Mouse (Mus musculus): Measurements from ENCODE around the gene Arl15. TPM values are rescaled to one million over a fixed set of nuclear protein-coding genes. Genes with fewer than 3 reads are reported as not detected.

Gene Arl15
- total and polyA plus RNA-seq, 2 experiments from 2014 or later: 13.6 to 32.6 TPM

GRCm38 (mm10) chr13:114055686-114056085 lies 261.4 kb downstream of the Arl15 start:
- no peaks in the 10 kb centered on the region for H3K27me3 ChIP-seq (ENCODE audit: insufficient read depth, low read length)
- H3K4me1 ChIP-seq (ENCODE audit: insufficient read depth, low read length): no peaks in the 10 kb centered on the region
- peak; percentile 58 for DNase-seq (ENCODE audit: low spot score)
- no peak overlapping the region for H3K4me3 ChIP-seq (ENCODE audit: low read length)
- H3K9ac ChIP-seq (replicated peaks; ENCODE audit: low read length): no peak overlapping the region
- H3K4me2 ChIP-seq (ENCODE audit: low read depth, low read length): no peak overlapping the region
- H3K9me3 ChIP-seq (ENCODE audit: low read length): no peaks in the 10 kb centered on the region
- TF ChIP-seq CTCF (IDR thresholded peaks at IDR 0.05; ENCODE audit: low read depth): no peak
- no peaks in the 10 kb centered on the region for H3K36me3 ChIP-seq (ENCODE audit: insufficient read depth, low read length)
- H3K27ac ChIP-seq: no peak overlapping the region
- ATAC-seq: peak; percentile 84
- WGBS: 40% methylated on average over 9 of the region's 9 CpGs

GRCm38 (mm10) chr13:114060258-114060657 lies 266.0 kb downstream of the Arl15 start:
- Histone ChIP-seq H3K27ac (no peak overlapping the region), H3K9ac (replicated peaks; ENCODE audit: low read length) (no peak overlapping the region), H3K27me3 (ENCODE audit: insufficient read depth, low read length) (no peaks in the 10 kb centered on the region), H3K4me1 (ENCODE audit: insufficient read depth, low read length) (no peaks in the 10 kb centered on the region), H3K4me3 (ENCODE audit: low read length) (no peak overlapping the region), H3K4me2 (ENCODE audit: low read depth, low read length) (no peak overlapping the region), H3K36me3 (ENCODE audit: insufficient read depth, low read length) (no peaks in the 10 kb centered on the region), H3K9me3 (ENCODE audit: low read length) (no peaks in the 10 kb centered on the region)
- DNase-seq (ENCODE audit: low spot score) (no peak), ATAC-seq (no peak)
- WGBS: 78% methylated on average over 6 of the region's 6 CpGs
- no peak for TF ChIP-seq CTCF (IDR thresholded peaks at IDR 0.05; ENCODE audit: low read depth)

DNA sequence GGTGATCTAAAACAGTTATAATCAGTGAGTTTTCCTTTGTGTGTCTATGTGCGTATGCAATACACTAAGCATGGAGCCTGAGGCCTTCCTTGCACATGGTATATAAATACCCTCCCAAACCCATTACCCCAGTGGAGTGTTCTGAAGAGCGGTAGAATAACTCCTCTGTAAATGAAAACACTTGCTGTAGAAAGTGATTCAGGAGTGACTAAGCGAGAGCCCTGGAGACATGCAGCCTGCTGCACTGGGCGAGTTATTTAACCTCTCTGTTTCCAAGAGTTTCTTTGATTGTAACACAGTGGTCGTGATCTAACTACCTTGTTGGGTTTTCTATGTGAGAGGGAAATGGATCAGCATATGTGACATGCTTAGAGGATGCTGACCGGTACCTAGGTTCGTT lies 266.9 kb downstream of the Arl15 start:
- H3K9me3 ChIP-seq (ENCODE audit: low read length): no peaks in the 10 kb centered on the region
- H3K4me1 ChIP-seq (ENCODE audit: insufficient read depth, low read length): no peaks in the 10 kb centered on the region
- WGBS: 92% methylated on average over 7 of the region's 7 CpGs
- DNase-seq (ENCODE audit: low spot score) (no peak), ATAC-seq (no peak)
- no peaks in the 10 kb centered on the region for H3K36me3 ChIP-seq (ENCODE audit: insufficient read depth, low read length)
- no peak overlapping the region for H3K9ac ChIP-seq (replicated peaks; ENCODE audit: low read length)
- no peak for TF ChIP-seq CTCF (IDR thresholded peaks at IDR 0.05; ENCODE audit: low read depth)
- H3K27me3 ChIP-seq (ENCODE audit: insufficient read depth, low read length): no peaks in the 10 kb centered on the region
- H3K4me3 ChIP-seq (ENCODE audit: low read length): no peak overlapping the region
- H3K27ac ChIP-seq: no peak overlapping the region
- H3K4me2 ChIP-seq (ENCODE audit: low read depth, low read length): no peak overlapping the region

- WGBS: 85% methylated on average over 9 of the region's 9 CpGs
- H3K36me3 ChIP-seq (ENCODE audit: insufficient read depth, low read length): no peaks in the 10 kb centered on the region
- H3K27ac ChIP-seq: no peak overlapping the region
- no peak for TF ChIP-seq CTCF (IDR thresholded peaks at IDR 0.05; ENCODE audit: low read depth)
- H3K27me3 ChIP-seq (ENCODE audit: insufficient read depth, low read length): no peaks in the 10 kb centered on the region
- H3K9me3 ChIP-seq (ENCODE audit: low read length): no peaks in the 10 kb centered on the region
- H3K4me1 ChIP-seq (ENCODE audit: insufficient read depth, low read length): no peaks in the 10 kb centered on the region
- H3K4me2 ChIP-seq (ENCODE audit: low read depth, low read length): no peak overlapping the region
- no peak overlapping the region for H3K9ac ChIP-seq (replicated peaks; ENCODE audit: low read length)
- no peak overlapping the region for H3K4me3 ChIP-seq (ENCODE audit: low read length)
- no peak for DNase-seq (ENCODE audit: low spot score)
- ATAC-seq: no peak
These were observed 269.8 kb downstream of the Arl15 start for GRCm38 (mm10) chr13:114064069-114064468.

DNA sequence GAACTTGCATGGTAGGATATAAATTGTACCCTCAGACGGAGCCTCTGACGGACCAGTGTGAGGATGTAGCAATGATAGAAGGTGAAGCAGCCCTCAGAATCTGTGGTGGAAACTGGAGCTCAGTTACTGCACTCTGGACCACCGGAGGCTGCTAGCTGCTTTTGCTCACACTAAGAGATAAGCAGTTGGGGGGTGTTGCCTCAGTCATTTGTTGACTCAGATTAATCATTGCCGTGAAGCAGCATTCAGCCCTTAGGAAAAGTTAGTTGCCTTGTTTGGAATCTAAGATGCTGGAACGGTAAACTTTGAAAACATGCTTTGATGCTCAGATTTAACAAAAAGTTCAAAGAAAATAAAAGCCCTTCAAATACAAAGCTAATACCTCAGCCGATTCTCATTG lies 270.7 kb downstream of the Arl15 start:
- H3K9me3 ChIP-seq (ENCODE audit: low read length): no peaks in the 10 kb centered on the region
- no peak overlapping the region for H3K27ac ChIP-seq
- TF ChIP-seq CTCF (IDR thresholded peaks at IDR 0.05; ENCODE audit: low read depth): no peak
- ATAC-seq (no peak), DNase-seq (ENCODE audit: low spot score) (no peak)
- H3K4me2 ChIP-seq (ENCODE audit: low read depth, low read length): no peak overlapping the region
- H3K4me3 ChIP-seq (ENCODE audit: low read length): no peak overlapping the region
- H3K27me3 ChIP-seq (ENCODE audit: insufficient read depth, low read length): no peaks in the 10 kb centered on the region
- no peaks in the 10 kb centered on the region for H3K4me1 ChIP-seq (ENCODE audit: insufficient read depth, low read length)
- H3K36me3 ChIP-seq (ENCODE audit: insufficient read depth, low read length): no peaks in the 10 kb centered on the region
- H3K9ac ChIP-seq (replicated peaks; ENCODE audit: low read length): no peak overlapping the region
- 66% methylated on average over 6 of the region's 6 CpGs for WGBS

DNA sequence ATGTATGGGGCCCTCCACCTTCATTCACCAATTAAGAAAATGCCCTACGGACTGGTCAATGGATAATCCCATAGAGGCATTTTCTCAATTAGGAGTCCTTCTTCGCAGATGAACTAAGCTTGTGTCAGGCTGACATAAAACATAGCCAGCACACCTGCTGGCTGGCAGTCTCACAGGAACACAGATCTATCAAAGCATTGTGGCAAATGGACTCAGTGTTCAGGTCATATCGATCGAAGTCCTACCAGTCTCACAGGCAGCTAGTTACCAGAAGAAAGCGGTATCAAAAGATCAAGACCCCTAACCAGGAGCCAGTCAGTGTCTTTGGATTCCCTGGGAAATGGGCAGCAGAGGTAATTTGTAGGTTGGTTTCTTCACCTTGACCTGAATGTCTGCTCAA lies 274.1 kb downstream of the Arl15 start:
- Histone ChIP-seq H3K36me3 (ENCODE audit: insufficient read depth, low read length) (no peaks in the 10 kb centered on the region), H3K4me3 (ENCODE audit: low read length) (no peak overlapping the region), H3K4me1 (ENCODE audit: insufficient read depth, low read length) (no peaks in the 10 kb centered on the region), H3K27me3 (ENCODE audit: insufficient read depth, low read length) (no peaks in the 10 kb centered on the region), H3K9ac (replicated peaks; ENCODE audit: low read length) (no peak overlapping the region), H3K4me2 (ENCODE audit: low read depth, low read length) (no peak overlapping the region), H3K9me3 (ENCODE audit: low read length) (no peaks in the 10 kb centered on the region), H3K27ac (no peak overlapping the region)
- TF ChIP-seq CTCF (IDR thresholded peaks at IDR 0.05; ENCODE audit: low read depth): no peak
- ATAC-seq: no peak
- 89% methylated on average over 5 of the region's 5 CpGs for WGBS
- DNase-seq (ENCODE audit: low spot score): no peak

DNA sequence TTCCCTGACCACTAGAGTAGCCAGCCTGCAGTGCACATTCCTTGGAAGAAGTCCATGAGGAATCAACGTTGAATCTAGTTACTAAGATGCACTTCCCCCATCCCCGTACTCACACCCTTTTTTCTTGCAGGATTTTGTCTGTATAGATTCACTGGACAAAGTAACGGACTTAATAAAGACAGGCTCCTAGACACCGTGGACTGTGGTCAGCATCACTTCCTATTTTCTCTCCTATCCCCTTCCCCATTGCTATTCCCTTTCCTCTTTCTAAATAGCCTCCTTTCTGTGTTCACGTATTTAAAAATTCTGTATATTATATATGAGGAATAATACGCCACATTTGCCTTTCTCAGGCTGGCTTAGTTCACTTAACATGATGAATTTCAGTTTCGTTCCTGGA lies 277.1 kb downstream of the Arl15 start:
- no peaks in the 10 kb centered on the region for H3K4me1 ChIP-seq (ENCODE audit: insufficient read depth, low read length)
- ATAC-seq (no peak), DNase-seq (ENCODE audit: low spot score) (no peak)
- no peak for TF ChIP-seq CTCF (IDR thresholded peaks at IDR 0.05; ENCODE audit: low read depth)
- H3K4me2 ChIP-seq (ENCODE audit: low read depth, low read length): no peak overlapping the region
- no peak overlapping the region for H3K9ac ChIP-seq (replicated peaks; ENCODE audit: low read length)
- H3K36me3 ChIP-seq (ENCODE audit: insufficient read depth, low read length): no peaks in the 10 kb centered on the region
- no peak overlapping the region for H3K4me3 ChIP-seq (ENCODE audit: low read length)
- H3K9me3 ChIP-seq (ENCODE audit: low read length): no peaks in the 10 kb centered on the region
- no peaks in the 10 kb centered on the region for H3K27me3 ChIP-seq (ENCODE audit: insufficient read depth, low read length)
- WGBS: 93% methylated on average over 7 of the region's 7 CpGs
- no peak overlapping the region for H3K27ac ChIP-seq

Data from hindbrain, postnatal 0 days (tissue).